Mouse (Mus musculus) urinary bladder, postnatal 25 days (tissue): Measurements from ENCODE around the gene Gna12.

Source experiments
- DNase-seq: peaks from one replicate; pipeline ENCODE4 v3.0.0; 2022; ENCODE audit warnings: low spot score

Gene Gna12

GRCm38 (mm10) chr5:140753223-140753622 is 77.0 kb downstream of the Gna12 start:
- DNase-seq = no peak

- no peak for DNase-seq
Observed at GRCm38 (mm10) chr5:140752639-140753038, 77.6 kb downstream of the Gna12 start.

- no peak for DNase-seq
Observed at GRCm38 (mm10) chr5:140752041-140752440, 78.2 kb downstream of the Gna12 start.

- no peak for DNase-seq
Observed at GRCm38 (mm10) chr5:140750925-140751324, 79.3 kb downstream of the Gna12 start.

GRCm38 (mm10) chr5:140749062-140749875 is 81.0 kb downstream of the Gna12 start:
- peak; percentile 68 for DNase-seq

- peak; percentile 12 for DNase-seq
Observed at GRCm38 (mm10) chr5:140748425-140748824, 81.8 kb downstream of the Gna12 start.

GRCm38 (mm10) chr5:140743706-140744131 is 86.5 kb downstream of the Gna12 start:
- DNase-seq = no peak

GRCm38 (mm10) chr5:140741877-140742276 is 88.4 kb downstream of the Gna12 start:
- DNase-seq = no peak

GRCm38 (mm10) chr5:140741040-140741439 is 89.2 kb downstream of the Gna12 start:
- DNase-seq = no peak

- DNase-seq = no peak
Observed at GRCm38 (mm10) chr5:140739813-140740212, 90.4 kb downstream of the Gna12 start.

- DNase-seq = no peak
Observed at GRCm38 (mm10) chr5:140736166-140736565, 94.1 kb downstream of the Gna12 start.

GRCm38 (mm10) chr5:140735297-140735696 is 94.9 kb downstream of the Gna12 start:
- DNase-seq = no peak

GRCm38 (mm10) chr5:140733336-140733735 is 96.9 kb downstream of the Gna12 start:
- no peak for DNase-seq

- no peak for DNase-seq
Observed at GRCm38 (mm10) chr5:140732195-140732594, 98.0 kb downstream of the Gna12 start.

GRCm38 (mm10) chr5:140731040-140731797 is 99.0 kb downstream of the Gna12 start:
- no peak for DNase-seq

- DNase-seq = no peak
Observed at GRCm38 (mm10) chr5:140726946-140727740, 103.1 kb downstream of the Gna12 start.

- no peak for DNase-seq
Observed at GRCm38 (mm10) chr5:140726062-140726839, 104.0 kb downstream of the Gna12 start.

GRCm38 (mm10) chr5:140723822-140724221 is 106.4 kb downstream of the Gna12 start, which contains the start of gene Amz1:
Gene Amz1 (plus strand): TSS chr5:140724127.
- DNase-seq = no peak

- DNase-seq = no peak
Observed at GRCm38 (mm10) chr5:140722121-140722520, 108.1 kb downstream of the Gna12 start.

GRCm38 (mm10) chr5:140720773-140721172 is 109.5 kb downstream of the Gna12 start:
- DNase-seq = no peak

- DNase-seq = no peak
Observed at GRCm38 (mm10) chr5:140711040-140711439, 119.2 kb downstream of the Gna12 start.
